Mouse (Mus musculus): ENCODE data around the gene Zan. TPM values are rescaled to one million over a fixed set of nuclear protein-coding genes. Genes with fewer than 3 reads are reported as not detected.

Zan gene
- polyA plus RNA-seq, 1 experiment from 2014 or later, result 0.17 TPM

DNA sequence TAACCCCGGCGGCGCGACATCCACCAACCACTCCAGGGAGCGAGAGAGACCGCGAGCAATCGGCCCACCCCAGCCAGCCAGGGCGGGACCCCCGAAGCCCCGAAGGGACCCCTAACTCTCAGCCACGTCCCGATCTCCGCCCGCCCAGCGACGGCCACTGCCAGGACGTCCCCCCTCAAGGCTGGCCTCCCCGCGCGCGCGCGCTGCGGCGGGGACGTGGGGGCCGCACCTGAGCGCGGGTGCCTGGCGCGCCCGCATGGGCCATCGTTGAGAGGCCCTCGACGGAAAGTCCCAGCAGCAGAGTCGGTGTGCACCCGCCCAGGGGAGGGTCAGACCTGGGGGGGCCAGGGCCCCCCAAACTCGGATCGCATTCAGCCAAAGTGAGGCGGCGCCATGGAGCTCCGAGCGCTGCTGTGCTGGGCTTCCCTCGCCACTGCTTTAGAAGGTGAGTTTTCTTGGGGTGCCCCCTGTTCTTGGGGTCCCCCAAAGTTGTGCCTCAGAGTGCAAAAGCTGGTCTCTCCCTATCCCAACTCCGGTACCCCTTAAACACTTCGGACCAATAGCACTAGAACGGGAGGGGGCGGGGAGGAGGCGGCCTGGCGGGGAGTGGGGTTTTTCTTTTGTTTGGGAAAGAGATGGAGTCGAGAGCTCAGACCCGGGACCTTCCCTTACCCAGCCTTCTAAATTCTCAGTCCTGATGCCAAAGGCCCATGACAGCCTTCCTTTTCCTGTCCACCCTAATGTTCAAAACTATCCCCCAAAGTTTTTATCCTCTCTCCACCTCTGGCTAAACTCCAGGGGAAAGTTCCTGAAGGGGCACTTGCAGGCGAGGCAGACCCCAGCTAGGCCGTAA is 126.4 kb downstream of the Zan start:
- Histone ChIP-seq H3K4me2 (replicated peaks) (peak overlapping the region; percentile 95), H3K4me3 (replicated peaks; ENCODE audit: low read length) (peak overlapping the region; percentile 61), H3K27me3 (ENCODE audit: control insufficient read depth, insufficient read depth, low read length) (peaks cover 19% of the 10 kb centered on the region), H3K36me3 (replicated peaks; ENCODE audit: control insufficient read depth, insufficient read depth) (no peaks in the 10 kb centered on the region; the same call in none of the 2 replicates), H3K4me1 (replicated peaks; ENCODE audit: control insufficient read depth, insufficient read depth, low read length) (peaks cover 19% of the 10 kb centered on the region), H3K9me3 (ENCODE audit: control insufficient read depth, low read length) (no peaks in the 10 kb centered on the region), H3K9ac (peak overlapping the region; percentile 69), H3K27ac (peak overlapping the region; percentile 47; the same call in 1 of the 2 replicates)
- ATAC-seq (ENCODE audit: low FRiP score), result peak; percentile 69; the same call in 1 of the 2 replicates
- DNase-seq (ENCODE audit: low spot score), result peak; percentile 28
- WGBS, result under 1% methylated on average over 55 of the region's 55 CpGs

DNA sequence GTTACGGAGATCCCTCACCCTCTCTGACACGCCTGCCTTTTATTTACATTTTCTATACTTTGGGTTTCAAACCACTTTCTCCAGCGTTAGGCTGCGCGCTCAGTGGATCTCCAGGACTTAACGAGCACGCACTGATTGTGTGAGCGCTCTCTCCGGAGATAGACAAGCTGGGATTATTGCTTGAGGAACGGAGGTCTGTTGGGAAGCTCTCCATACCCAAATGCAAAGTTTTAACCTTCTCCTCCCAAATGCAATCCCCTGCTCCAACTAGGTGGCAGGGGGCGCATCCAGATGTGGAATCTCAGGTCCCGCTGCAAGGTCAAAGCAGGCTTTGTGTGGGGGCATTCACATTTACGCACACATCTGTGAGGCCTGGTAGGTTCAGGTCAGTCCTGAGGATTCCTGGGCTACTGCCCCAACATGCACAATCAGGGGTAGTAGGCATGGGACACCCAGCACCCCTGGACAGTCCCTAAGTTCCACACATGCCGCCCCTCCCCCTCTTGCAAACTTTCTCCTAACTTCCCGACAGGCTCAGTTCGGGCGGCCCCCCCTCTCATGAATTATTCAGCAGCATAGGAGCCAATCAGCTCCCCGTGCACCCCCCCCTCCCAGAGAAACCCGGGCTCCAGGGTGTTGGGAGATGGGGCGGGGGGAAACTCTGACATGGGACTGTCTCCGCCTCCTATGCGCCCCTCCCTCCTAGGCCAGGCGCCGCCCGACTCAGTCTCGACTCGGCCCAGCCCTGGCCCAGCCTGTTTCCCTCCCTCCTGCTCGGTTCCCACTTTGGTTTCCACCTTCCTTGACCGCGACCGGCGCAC is 127.3 kb downstream of the Zan start, which contains the start of gene Ephb4:
Gene Ephb4, plus strand, starts transcription at position 726 of the 821 bp plus-strand sequence.
- Histone ChIP-seq H3K4me2 (replicated peaks) (peak within 1 kb of the TSS; percentile 95), H3K36me3 (replicated peaks; ENCODE audit: control insufficient read depth, insufficient read depth) (no peaks in the 10 kb centered on the region; the same call in 1 of the 2 replicates), H3K27me3 (ENCODE audit: control insufficient read depth, insufficient read depth, low read length) (peaks cover 19% of the 10 kb centered on the region), H3K9ac (peak within 1 kb of the TSS; percentile 69), H3K4me1 (replicated peaks; ENCODE audit: control insufficient read depth, insufficient read depth, low read length) (peaks cover 19% of the 10 kb centered on the region), H3K27ac (peak within 1 kb of the TSS; percentile 53), H3K9me3 (ENCODE audit: control insufficient read depth, low read length) (no peaks in the 10 kb centered on the region), H3K4me3 (replicated peaks; ENCODE audit: low read length) (peak within 1 kb of the TSS; percentile 61)
- WGBS, result 1% methylated on average over 27 of the region's 32 CpGs
- peak; percentile 91 for ATAC-seq (ENCODE audit: low FRiP score)
- DNase-seq (ENCODE audit: low spot score), result peak; percentile 68

DNA sequence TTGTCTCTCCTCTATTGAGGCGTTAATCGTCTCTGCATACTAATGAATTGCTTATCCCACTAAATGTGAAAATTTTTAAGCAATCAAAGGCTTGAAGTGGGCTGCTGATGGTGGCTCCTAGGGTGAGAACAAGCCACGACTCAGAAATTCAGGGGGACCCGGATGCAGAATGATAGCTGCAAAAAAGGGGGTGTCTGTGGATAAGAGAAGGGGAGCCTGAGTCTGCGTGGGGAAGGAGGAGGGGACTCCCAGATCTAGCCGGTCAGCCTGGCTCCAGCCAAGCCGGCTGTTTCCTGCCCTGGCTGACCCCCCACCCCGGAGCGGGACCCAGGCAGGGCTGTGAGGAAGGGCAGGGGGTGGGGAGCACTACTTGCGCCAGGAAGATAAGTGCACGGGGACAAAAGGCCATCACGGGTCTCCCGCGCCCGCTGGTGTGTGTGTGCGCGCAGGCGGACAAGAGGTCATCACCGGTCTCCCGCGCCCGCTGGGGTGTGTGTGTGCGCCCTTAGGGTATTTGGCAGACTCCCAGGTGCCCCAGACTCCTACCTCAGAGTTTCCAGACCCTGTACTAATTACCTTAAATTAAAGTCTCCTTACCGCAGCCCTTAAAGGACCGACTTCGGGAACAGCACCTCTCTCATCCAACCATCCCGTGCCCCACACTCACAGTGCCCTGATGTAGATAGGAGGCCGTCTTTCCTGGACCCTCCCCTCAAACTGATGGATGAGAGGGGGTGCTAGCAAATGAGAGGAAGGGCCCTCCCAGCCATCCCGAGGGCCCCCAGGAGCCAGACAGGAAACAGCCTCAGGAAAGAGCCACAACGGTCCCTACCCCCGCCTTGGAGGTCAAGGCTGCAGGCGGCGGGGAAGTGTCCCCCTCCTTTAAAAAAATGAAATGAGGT is 128.1 kb downstream of the Zan start:
- ATAC-seq (ENCODE audit: low FRiP score), result no peak

DNA sequence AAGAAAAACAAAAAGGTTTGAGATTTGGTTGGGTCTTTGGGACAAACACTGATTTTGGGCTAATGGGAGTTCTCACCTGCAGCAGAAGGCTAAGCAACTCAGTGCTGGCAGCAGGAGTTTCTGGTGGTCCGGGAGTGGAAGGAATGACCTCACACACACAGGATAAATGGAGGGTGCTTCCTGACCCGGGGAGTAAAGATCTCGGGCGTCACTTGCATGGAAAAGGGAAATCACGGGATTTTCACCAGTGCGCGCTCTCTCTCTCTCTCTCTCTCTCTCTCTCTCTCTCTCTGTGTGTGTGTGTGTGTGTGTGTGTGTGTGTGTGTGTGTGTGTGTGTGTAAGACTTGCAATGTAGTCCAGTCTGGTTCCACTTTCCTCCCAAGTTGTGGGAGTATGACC is 129.0 kb downstream of the Zan start:
- Histone ChIP-seq H3K4me2 (replicated peaks) (no peak overlapping the region), H3K27ac (no peak overlapping the region), H3K27me3 (ENCODE audit: control insufficient read depth, insufficient read depth, low read length) (peaks cover 19% of the 10 kb centered on the region), H3K4me3 (replicated peaks; ENCODE audit: low read length) (no peak overlapping the region), H3K9ac (no peak overlapping the region), H3K36me3 (replicated peaks; ENCODE audit: control insufficient read depth, insufficient read depth) (no peaks in the 10 kb centered on the region), H3K9me3 (ENCODE audit: control insufficient read depth, low read length) (no peaks in the 10 kb centered on the region), H3K4me1 (replicated peaks; ENCODE audit: control insufficient read depth, insufficient read depth, low read length) (peaks cover 19% of the 10 kb centered on the region)
- no peak for ATAC-seq (ENCODE audit: low FRiP score)
- DNase-seq (ENCODE audit: low spot score), result no peak
- 29% methylated on average over 7 of the region's 7 CpGs for WGBS

More for the DNA sequence above, 128.1 kb downstream of the Zan start:
- H3K9ac ChIP-seq, result peak overlapping the region; percentile 69
- no peak overlapping the region for H3K27ac ChIP-seq
- peak overlapping the region; percentile 61 for H3K4me3 ChIP-seq (replicated peaks; ENCODE audit: low read length)
- peaks cover 19% of the 10 kb centered on the region for H3K4me1 ChIP-seq (replicated peaks; ENCODE audit: control insufficient read depth, insufficient read depth, low read length)
- no peaks in the 10 kb centered on the region for H3K36me3 ChIP-seq (replicated peaks; ENCODE audit: control insufficient read depth, insufficient read depth)
- peaks cover 19% of the 10 kb centered on the region for H3K27me3 ChIP-seq (ENCODE audit: control insufficient read depth, insufficient read depth, low read length)
- WGBS, result 1% methylated on average over 33 of the region's 33 CpGs
- no peak for DNase-seq (ENCODE audit: low spot score)
- H3K4me2 ChIP-seq (replicated peaks), result peak overlapping the region; percentile 95
- no peaks in the 10 kb centered on the region for H3K9me3 ChIP-seq (ENCODE audit: control insufficient read depth, low read length)

DNA sequence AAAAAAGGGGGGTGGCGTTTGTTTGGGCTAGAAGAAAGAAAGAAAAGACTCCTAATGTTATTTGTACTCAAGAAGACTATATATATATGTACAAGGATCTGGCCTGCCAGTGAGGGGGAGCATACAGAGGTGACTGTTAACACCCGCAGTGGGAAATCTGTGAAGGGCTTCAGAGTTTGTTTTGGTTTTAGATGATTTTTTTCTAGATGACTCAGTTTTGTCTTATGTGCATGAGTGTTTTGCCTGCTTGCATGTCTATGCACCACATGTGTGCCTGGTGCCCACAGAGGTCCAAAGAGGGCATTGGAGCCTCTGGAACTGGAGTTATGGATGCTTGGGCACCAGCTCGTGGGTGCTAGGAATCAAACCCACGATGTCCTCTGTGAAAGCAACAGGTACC is 129.9 kb downstream of the Zan start:
- Histone ChIP-seq H3K27ac (no peak overlapping the region), H3K4me2 (replicated peaks) (no peak overlapping the region), H3K4me1 (replicated peaks; ENCODE audit: control insufficient read depth, insufficient read depth, low read length) (peaks cover 19% of the 10 kb centered on the region), H3K4me3 (replicated peaks; ENCODE audit: low read length) (no peak overlapping the region), H3K27me3 (ENCODE audit: control insufficient read depth, insufficient read depth, low read length) (peaks cover 19% of the 10 kb centered on the region), H3K9me3 (ENCODE audit: control insufficient read depth, low read length) (no peaks in the 10 kb centered on the region), H3K36me3 (replicated peaks; ENCODE audit: control insufficient read depth, insufficient read depth) (no peaks in the 10 kb centered on the region), H3K9ac (no peak overlapping the region)
- WGBS, result 84% methylated on average over 4 of the region's 4 CpGs
- no peak for DNase-seq (ENCODE audit: low spot score)
- no peak for ATAC-seq (ENCODE audit: low FRiP score)

DNA sequence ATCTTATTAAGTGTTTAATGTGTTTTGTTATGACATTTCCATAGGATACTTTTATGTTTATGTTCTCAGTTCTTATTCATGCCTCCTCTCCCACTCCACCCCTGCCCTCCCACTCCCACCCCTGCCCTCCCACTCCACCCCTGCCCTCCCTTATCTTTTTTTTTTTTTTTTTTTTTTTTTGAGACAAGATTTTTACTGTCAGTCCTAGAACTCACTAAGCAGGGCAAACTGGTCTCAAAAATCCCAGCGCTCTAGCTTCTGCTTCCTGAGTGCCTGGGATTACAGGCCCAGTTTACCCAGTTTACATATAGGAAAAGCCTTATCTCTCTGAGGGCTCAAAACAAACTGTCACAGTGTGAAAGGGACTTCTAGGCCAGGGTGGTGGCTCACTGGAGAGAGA is 130.5 kb downstream of the Zan start:
- DNase-seq (ENCODE audit: low spot score), result no peak
- no peak overlapping the region for H3K4me3 ChIP-seq (replicated peaks; ENCODE audit: low read length)
- H3K9me3 ChIP-seq (ENCODE audit: control insufficient read depth, low read length), result no peaks in the 10 kb centered on the region
- no peak overlapping the region for H3K27ac ChIP-seq
- H3K36me3 ChIP-seq (replicated peaks; ENCODE audit: control insufficient read depth, insufficient read depth), result no peaks in the 10 kb centered on the region
- H3K4me1 ChIP-seq (replicated peaks; ENCODE audit: control insufficient read depth, insufficient read depth, low read length), result peaks cover 19% of the 10 kb centered on the region
- WGBS, result 79% methylated on average over 1 of the region's 1 CpGs
- no peak for ATAC-seq (ENCODE audit: low FRiP score)
- H3K27me3 ChIP-seq (ENCODE audit: control insufficient read depth, insufficient read depth, low read length), result peaks cover 19% of the 10 kb centered on the region
- H3K4me2 ChIP-seq (replicated peaks), result no peak overlapping the region
- no peak overlapping the region for H3K9ac ChIP-seq

DNA sequence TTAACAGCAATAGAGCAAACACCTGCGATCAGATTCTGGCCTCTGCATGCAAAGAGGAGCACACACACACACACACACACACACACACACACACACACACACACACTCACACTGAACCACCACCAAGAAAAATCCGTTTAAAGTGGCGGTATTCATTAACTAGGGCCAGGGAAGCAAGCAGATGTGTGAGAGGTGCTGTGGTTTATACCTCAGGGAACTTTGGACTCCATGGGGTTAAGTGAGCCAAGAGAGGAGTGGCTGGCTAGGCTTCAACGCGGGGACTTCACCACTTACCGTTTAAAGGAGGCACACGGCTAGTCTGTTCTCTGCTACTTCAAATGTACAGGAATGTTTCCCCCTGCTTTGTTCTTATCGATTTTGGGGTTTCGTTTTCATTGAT is 131.0 kb downstream of the Zan start:
- no peak overlapping the region for H3K4me3 ChIP-seq (replicated peaks; ENCODE audit: low read length)
- H3K9ac ChIP-seq, result no peak overlapping the region
- H3K4me2 ChIP-seq (replicated peaks), result no peak overlapping the region
- peaks cover 16% of the 10 kb centered on the region for H3K27me3 ChIP-seq (ENCODE audit: control insufficient read depth, insufficient read depth, low read length)
- H3K27ac ChIP-seq, result no peak overlapping the region
- ATAC-seq (ENCODE audit: low FRiP score) (no peak), DNase-seq (ENCODE audit: low spot score) (no peak)
- H3K4me1 ChIP-seq (replicated peaks; ENCODE audit: control insufficient read depth, insufficient read depth, low read length), result peaks cover 19% of the 10 kb centered on the region
- no peaks in the 10 kb centered on the region for H3K9me3 ChIP-seq (ENCODE audit: control insufficient read depth, low read length)
- 30% methylated on average over 9 of the region's 9 CpGs for WGBS
- H3K36me3 ChIP-seq (replicated peaks; ENCODE audit: control insufficient read depth, insufficient read depth), result no peaks in the 10 kb centered on the region

DNA sequence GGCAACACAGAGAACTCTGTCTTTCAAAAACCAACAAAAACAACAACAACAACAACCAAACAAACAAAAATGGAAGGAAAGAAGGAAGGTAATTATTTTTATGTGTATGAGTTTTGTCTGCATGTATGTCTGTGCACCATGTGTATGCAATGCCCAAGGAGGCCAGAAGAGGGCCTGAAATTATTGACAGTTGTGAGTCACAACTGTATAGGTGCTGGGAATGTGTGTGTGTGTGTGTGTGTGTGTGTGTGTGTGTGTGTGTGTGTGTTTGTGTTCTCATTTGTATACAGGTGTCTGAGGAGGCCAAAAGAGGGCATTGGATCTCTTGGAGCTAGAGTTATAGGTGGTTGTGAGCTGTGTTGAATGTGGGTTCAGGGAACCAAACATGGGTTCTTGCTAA is 133.0 kb downstream of the Zan start:
- no peak for ATAC-seq (ENCODE audit: low FRiP score)
- no peak overlapping the region for H3K4me2 ChIP-seq (replicated peaks)
- H3K4me1 ChIP-seq (replicated peaks; ENCODE audit: control insufficient read depth, insufficient read depth, low read length), result peaks cover 18% of the 10 kb centered on the region
- H3K27me3 ChIP-seq (ENCODE audit: control insufficient read depth, insufficient read depth, low read length), result no peaks in the 10 kb centered on the region
- H3K9ac ChIP-seq, result no peak overlapping the region
- DNase-seq (ENCODE audit: low spot score), result no peak
- no peaks in the 10 kb centered on the region for H3K36me3 ChIP-seq (replicated peaks; ENCODE audit: control insufficient read depth, insufficient read depth)
- H3K9me3 ChIP-seq (ENCODE audit: control insufficient read depth, low read length), result no peaks in the 10 kb centered on the region
- H3K27ac ChIP-seq, result no peak overlapping the region
- H3K4me3 ChIP-seq (replicated peaks; ENCODE audit: low read length), result no peak overlapping the region
